Mouse (Mus musculus): ENCODE measurements at regions not wholly inside any gene's neighbourhood (a gene's known extent, or its start where the extent isn't known, plus 50 kb on each side); places are given as distances from the start of the nearest gene placed in this dataset.

DNA sequence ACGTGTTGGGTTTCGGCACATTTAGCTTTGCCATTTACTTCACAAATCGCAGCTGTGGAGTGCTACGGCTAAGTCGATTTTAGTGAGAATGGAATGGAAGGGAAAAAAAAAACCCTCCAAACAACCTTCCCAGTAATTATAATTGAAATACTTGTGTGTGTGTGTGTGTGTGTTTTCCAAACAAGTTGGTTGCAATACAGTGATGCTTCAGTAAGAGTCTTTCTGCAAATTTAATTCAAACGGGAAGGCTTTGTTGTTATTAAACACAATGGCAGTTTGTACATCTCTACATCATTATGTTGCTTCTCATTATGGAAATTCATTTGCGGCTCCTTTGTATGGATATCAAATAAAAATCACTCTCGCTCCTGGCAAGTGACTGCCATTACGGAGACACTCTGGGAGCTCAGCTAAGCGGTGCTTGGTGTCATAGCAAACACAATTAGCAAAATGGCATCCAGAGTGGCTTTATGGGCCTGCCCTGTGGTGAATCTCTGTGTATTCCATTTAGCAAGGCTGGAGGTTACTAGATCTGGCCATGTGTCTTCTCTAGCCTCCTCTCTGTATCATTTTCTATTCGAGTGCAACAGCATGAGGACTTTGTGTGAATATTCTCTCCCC lies 165.4 kb upstream of the Kif2a start:
- no peaks in the 10 kb centered on the region for H3K9me3 ChIP-seq
- no peak overlapping the region for H3K4me2 ChIP-seq
- H3K27ac ChIP-seq, result peak overlapping the region; percentile 76
- no peaks in the 10 kb centered on the region for H3K27me3 ChIP-seq
- H3K36me3 ChIP-seq, result no peaks in the 10 kb centered on the region
- no peak overlapping the region for H3K4me3 ChIP-seq
- no peak overlapping the region for H3K9ac ChIP-seq
- WGBS, result 68% methylated on average over 11 of the region's 11 CpGs
- H3K4me1 ChIP-seq (replicated peaks), result peaks cover 4% of the 10 kb centered on the region; the same call in 1 of the 2 replicates
- peak; percentile 80 for ATAC-seq (ENCODE audit: low FRiP score)

DNA sequence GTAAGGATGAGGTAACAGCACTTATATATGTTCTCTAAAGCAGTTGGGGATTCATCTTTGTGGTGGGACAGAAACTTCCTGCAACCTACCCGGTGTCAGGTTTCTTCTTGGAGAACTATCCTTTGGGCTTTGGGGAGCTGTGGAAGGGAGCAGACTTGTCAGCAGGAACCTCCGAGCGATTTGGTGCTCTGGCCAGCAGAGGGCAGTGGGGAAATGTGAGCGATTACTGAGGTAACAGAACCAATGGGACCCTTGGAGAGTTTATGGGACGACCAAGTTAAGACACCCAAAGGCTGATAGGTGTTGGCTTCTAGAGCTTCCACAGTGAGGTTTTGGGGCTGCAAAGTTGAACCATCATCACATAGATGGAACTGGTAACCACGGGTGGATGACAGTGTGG lies 160.6 kb upstream of the Kif2a start:
- Histone ChIP-seq H3K4me3 (no peak overlapping the region), H3K9ac (no peak overlapping the region), H3K27me3 (0 out of 2 replicates have a peak, but pooled peaks cover 3% of the 10 kb centered on the region), H3K36me3 (no peaks in the 10 kb centered on the region), H3K4me1 (replicated peaks) (peaks cover 1% of the 10 kb centered on the region; the same call in 1 of the 2 replicates), H3K9me3 (no peaks in the 10 kb centered on the region), H3K4me2 (no peak overlapping the region), H3K27ac (no peak overlapping the region)
- ATAC-seq (ENCODE audit: low FRiP score), result no peak
- WGBS, result 22% methylated on average over 6 of the region's 6 CpGs

DNA sequence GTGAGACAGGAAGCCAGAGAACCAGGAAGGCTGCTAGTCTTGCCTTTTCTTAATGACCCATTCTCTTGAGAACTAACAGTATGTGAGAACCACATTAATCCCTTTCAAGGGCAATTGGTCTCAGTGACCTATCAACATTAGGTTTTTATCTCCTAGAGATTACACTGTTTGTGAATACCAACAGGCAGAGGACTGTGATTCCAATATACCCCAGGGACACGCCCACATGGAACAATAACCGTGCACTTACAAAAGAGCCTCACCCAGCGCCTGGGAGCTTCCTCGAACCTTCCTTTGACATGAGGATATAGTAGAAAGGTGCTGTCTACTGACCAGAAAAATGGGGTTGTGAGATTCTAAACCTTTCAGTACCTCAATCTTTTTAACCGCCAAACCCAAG lies 157.6 kb upstream of the Kif2a start:
- Histone ChIP-seq H3K27me3 (0 out of 2 replicates have a peak, but pooled peaks cover 3% of the 10 kb centered on the region), H3K4me2 (no peak overlapping the region), H3K27ac (no peak overlapping the region), H3K9me3 (no peaks in the 10 kb centered on the region), H3K9ac (no peak overlapping the region), H3K4me1 (replicated peaks) (no peaks in the 10 kb centered on the region), H3K4me3 (no peak overlapping the region), H3K36me3 (no peaks in the 10 kb centered on the region)
- no peak for ATAC-seq (ENCODE audit: low FRiP score)
- WGBS, result 73% methylated on average over 5 of the region's 5 CpGs

DNA sequence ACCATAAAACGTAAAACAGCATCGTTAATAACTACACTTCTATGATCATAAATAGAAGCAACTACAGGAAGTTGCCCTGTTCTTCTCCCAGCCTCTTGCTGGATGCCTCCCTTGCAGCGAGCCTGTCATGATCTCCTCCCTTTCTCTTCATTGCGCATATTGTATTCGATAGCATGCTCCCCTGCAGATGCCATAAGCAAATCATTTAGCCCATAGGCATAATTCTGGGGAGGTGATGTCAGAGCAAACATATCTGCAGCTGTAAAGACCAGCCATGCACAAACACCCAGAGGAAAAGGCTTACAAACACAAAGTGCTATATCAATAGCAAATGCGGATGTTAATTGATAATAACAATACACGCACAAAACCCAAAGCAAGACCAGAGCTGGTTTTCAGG lies 155.7 kb upstream of the Kif2a start:
- H3K9me3 ChIP-seq, result no peaks in the 10 kb centered on the region
- H3K9ac ChIP-seq, result no peak overlapping the region
- H3K4me1 ChIP-seq (replicated peaks), result no peaks in the 10 kb centered on the region
- no peak overlapping the region; the same call in 1 of the 2 replicates for H3K27ac ChIP-seq
- no peaks in the 10 kb centered on the region for H3K36me3 ChIP-seq
- 0 out of 2 replicates have a peak, but pooled peaks cover 3% of the 10 kb centered on the region for H3K27me3 ChIP-seq
- no peak for ATAC-seq (ENCODE audit: low FRiP score)
- 78% methylated on average over 7 of the region's 7 CpGs for WGBS
- no peak overlapping the region for H3K4me3 ChIP-seq
- no peak overlapping the region for H3K4me2 ChIP-seq

DNA sequence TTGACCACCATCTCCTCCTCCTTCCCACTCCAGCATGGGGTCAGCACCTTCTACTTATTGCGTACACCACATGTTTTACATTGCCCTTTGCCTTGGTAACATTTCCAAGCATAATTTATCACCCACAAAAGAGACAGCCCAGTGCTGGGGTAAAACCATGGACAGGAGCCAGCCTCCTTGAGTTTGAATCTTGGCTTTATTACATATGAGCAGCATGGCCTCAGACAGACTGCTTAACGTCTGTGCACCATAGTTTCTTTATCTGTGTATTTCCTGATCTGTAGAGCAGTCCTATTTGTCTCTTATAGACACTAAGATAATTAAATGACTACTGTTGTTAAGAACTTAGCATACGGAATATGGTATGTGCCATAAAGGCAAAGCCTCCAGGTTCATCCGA lies 154.0 kb upstream of the Kif2a start:
- no peaks in the 10 kb centered on the region for H3K4me1 ChIP-seq (replicated peaks)
- ATAC-seq (ENCODE audit: low FRiP score), result no peak
- H3K27me3 ChIP-seq, result no peaks in the 10 kb centered on the region
- no peaks in the 10 kb centered on the region for H3K9me3 ChIP-seq
- H3K9ac ChIP-seq, result no peak overlapping the region
- 91% methylated on average over 4 of the region's 4 CpGs for WGBS
- no peaks in the 10 kb centered on the region for H3K36me3 ChIP-seq
- no peak overlapping the region for H3K27ac ChIP-seq
- no peak overlapping the region for H3K4me3 ChIP-seq
- no peak overlapping the region for H3K4me2 ChIP-seq

DNA sequence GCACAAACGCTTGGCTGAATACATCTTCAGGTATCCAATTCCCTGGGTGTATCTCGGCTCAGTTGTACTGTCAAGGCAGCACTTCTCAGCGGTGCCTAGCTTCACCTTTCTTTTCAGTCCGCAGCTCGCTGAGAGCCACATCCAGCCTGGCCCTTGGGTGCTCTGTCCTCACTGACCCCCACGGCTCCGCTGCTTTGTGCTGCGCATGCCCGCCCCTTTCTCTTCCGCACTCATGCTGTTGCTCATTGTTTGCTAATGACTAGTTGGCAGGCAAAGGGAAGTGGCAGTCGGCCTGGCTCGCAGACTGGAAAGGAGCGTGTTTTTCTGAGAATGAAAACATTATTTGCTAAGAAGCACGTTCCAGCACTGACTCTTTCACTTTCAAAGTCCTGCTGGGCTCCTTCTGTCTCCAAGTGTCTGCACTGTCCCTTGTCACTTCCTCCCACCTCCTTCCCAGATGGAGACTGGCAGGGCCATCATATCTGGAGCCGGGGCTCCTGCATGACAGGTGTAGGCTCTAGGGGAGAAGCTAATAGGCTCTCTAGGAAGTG lies 146.7 kb upstream of the Kif2a start:
- Histone ChIP-seq H3K4me1 (replicated peaks) (peaks cover 24% of the 10 kb centered on the region), H3K27me3 (no peaks in the 10 kb centered on the region), H3K9me3 (no peaks in the 10 kb centered on the region), H3K27ac (peak overlapping the region; percentile 87), H3K4me3 (peak overlapping the region; percentile 39), H3K36me3 (no peaks in the 10 kb centered on the region), H3K4me2 (peak overlapping the region; percentile 65), H3K9ac (peak overlapping the region; percentile 70)
- peak; percentile 89 for ATAC-seq (ENCODE audit: low FRiP score)
- 3% methylated on average over 15 of the region's 15 CpGs for WGBS

DNA sequence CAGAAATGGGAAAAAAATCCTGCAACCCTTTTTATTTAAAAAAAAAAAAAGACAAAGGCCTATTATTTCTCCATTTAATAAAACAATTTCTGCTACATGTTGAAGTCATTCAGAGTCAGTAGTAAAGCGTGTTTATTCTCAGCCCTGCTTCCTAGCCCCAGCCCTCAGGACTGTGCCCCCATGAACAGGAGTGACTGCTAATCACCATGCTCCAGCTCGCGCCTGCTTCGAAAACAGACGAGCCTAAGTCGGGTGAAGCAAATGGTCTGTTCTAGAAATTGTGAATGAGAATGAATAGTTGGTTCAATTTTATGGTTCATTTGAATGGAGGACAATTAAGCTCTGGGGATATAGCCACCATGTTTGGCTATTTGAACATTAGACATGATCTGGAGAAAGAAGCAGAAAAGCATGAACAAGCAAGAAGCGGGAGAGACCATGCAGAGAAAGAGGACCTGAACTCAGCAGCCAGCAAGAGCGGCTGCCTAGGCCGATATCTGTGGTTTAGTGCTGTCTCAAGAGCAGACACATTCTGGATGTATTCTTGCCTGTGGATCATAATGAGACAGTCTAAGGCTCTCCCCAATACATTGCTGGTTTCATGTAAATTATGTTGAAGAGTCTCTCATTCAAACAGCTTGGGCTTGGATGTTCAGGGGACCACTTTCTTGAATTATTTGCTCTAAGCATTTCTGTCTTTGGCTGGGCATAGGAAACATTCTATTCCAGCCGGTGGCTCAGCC lies 146.1 kb upstream of the Kif2a start:
- peak overlapping the region; percentile 39 for H3K4me3 ChIP-seq
- peak; percentile 72 for ATAC-seq (ENCODE audit: low FRiP score)
- 36% methylated on average over 10 of the region's 10 CpGs for WGBS

DNA sequence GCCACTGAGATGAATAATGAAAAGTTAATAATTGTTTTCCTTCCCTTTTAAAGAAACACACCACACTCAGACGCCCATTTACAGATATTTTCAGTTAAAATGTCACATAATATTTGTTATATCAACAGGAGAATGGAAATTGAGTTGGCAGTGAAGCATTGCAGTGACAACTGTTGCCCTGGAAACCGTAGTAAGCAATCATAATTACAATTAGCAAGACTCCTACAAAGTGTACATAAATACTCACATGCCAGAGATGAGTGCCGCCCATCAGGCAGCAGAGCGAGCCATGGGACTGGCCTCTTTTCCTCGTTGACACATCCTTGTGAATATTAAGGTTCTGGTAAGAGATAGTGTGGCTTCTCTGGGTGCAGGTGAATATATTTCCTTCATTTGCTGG lies 129.6 kb upstream of the Kif2a start:
- H3K27me3 ChIP-seq, result no peaks in the 10 kb centered on the region
- 0 out of 2 replicates have a peak, but pooled peaks cover 4% of the 10 kb centered on the region for H3K4me1 ChIP-seq (replicated peaks)
- no peaks in the 10 kb centered on the region for H3K36me3 ChIP-seq
- WGBS, result 72% methylated on average over 5 of the region's 5 CpGs
- H3K9ac ChIP-seq, result no peak overlapping the region
- no peak overlapping the region for H3K4me3 ChIP-seq
- no peak overlapping the region for H3K27ac ChIP-seq
- no peak for ATAC-seq (ENCODE audit: low FRiP score)
- H3K9me3 ChIP-seq, result no peaks in the 10 kb centered on the region
- H3K4me2 ChIP-seq, result no peak overlapping the region

More for the DNA sequence above, 146.1 kb upstream of the Kif2a start:
- Histone ChIP-seq H3K27ac (peak overlapping the region; percentile 87), H3K9ac (peak overlapping the region; percentile 70), H3K4me2 (peak overlapping the region; percentile 65), H3K9me3 (no peaks in the 10 kb centered on the region), H3K4me1 (replicated peaks) (peaks cover 24% of the 10 kb centered on the region), H3K27me3 (no peaks in the 10 kb centered on the region), H3K36me3 (no peaks in the 10 kb centered on the region)

DNA sequence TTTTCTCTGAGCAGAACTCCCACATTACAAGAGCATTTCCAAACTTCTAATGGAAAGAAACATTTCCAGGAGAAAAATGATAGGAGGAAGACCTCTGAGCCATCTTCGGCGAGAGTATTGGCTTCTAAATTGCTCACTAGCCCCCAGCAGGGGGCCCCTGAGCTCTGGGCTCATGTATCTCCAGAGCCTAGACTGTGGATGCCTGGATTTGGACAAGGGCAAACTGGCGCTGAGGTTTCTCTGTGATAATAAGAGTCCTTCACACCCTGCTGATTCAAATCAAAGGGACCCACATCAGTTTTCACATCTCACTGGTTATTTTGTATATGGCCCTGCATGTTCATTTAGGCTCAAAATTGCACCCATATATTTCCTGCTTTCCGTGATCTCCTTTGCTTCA lies 119.3 kb upstream of the Kif2a start:
- H3K4me1 ChIP-seq (replicated peaks), result no peaks in the 10 kb centered on the region
- no peak overlapping the region for H3K4me2 ChIP-seq
- no peaks in the 10 kb centered on the region for H3K27me3 ChIP-seq
- 40% methylated on average over 4 of the region's 4 CpGs for WGBS
- H3K9ac ChIP-seq, result no peak overlapping the region
- H3K9me3 ChIP-seq, result no peaks in the 10 kb centered on the region
- no peak for ATAC-seq (ENCODE audit: low FRiP score)
- H3K4me3 ChIP-seq, result no peak overlapping the region
- no peaks in the 10 kb centered on the region for H3K36me3 ChIP-seq
- no peak overlapping the region for H3K27ac ChIP-seq

DNA sequence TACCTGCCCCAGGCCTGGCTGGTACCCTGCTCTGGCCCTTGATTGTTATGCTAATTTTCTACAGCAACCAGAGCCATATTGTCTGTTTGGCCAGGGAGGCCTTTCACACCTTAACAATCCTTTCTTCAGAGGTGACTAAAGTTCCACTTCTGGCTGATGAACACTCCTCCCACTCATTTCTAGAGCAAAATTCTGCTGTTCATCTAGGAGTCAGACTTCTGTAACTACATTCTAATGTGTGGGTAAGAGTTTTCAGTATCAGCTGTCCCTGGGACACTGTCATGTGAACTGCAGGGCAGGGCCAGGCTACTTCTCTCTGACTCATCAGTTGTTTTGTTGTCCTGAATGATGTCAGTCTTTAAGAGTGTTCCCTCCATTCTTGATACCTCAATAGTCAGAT lies 112.2 kb upstream of the Kif2a start:
- Histone ChIP-seq H3K27me3 (no peaks in the 10 kb centered on the region), H3K4me2 (no peak overlapping the region), H3K36me3 (no peaks in the 10 kb centered on the region), H3K9me3 (no peaks in the 10 kb centered on the region), H3K9ac (no peak overlapping the region), H3K4me1 (replicated peaks) (peaks cover 7% of the 10 kb centered on the region; the same call in 1 of the 2 replicates), H3K27ac (no peak overlapping the region), H3K4me3 (no peak overlapping the region)
- ATAC-seq (ENCODE audit: low FRiP score), result no peak

DNA sequence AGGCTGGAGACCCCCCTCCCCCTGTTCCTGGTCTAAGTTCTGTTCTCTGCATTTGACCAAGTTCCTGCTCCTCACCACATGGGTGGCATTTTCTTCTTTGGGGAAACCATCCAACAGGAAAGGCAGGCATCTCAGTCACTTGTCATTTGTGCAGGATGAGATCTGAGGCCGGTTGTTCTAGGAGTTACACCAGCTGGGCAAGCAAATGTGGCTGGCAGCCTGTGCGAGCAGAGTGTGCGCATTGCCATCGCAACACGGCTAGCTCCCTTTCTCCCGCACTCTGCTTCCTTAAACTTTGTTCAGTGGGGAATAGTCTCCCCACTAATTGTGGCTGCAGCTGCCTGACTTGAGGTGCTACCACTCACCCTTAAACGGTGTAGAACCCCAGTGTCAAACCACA lies 104.7 kb upstream of the Kif2a start:
- H3K9me3 ChIP-seq, result no peaks in the 10 kb centered on the region
- H3K36me3 ChIP-seq, result no peaks in the 10 kb centered on the region
- no peak overlapping the region for H3K27ac ChIP-seq
- H3K4me2 ChIP-seq, result no peak overlapping the region
- no peaks in the 10 kb centered on the region for H3K4me1 ChIP-seq (replicated peaks)
- no peak overlapping the region for H3K9ac ChIP-seq
- ATAC-seq (ENCODE audit: low FRiP score), result no peak
- H3K4me3 ChIP-seq, result no peak overlapping the region
- 90% methylated on average over 7 of the region's 7 CpGs for WGBS
- no peaks in the 10 kb centered on the region for H3K27me3 ChIP-seq

DNA sequence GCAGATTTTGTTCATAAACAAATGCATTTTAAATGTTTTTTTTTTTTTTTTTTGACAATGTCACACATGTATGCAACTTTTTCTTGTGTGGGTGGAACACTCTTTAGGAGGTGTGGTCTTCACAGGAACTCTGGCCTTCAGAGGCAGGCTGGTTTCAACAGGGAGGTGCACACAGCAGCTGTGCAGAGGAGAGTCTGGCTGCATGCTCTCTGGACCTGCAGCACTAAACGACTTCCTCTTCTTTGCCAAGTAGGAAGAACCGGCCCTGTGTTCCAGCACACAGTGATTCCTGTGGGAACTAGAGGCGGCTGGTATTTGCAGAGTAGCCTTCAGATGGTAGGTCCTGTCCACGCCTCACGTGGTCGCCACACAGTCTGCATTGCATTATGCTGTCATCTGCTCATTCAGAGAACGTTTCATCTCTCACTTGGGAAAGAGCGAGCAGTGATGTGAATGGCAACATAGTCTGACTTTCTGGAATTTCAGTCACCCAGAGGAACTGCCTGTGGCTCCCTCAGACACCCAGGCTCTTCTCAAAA lies 102.3 kb upstream of the Kif2a start:
- WGBS, result 76% methylated on average over 8 of the region's 8 CpGs
- no peaks in the 10 kb centered on the region for H3K27me3 ChIP-seq

More for the DNA sequence above, 102.3 kb upstream of the Kif2a start:
- no peak overlapping the region for H3K9ac ChIP-seq
- H3K4me1 ChIP-seq (replicated peaks), result no peaks in the 10 kb centered on the region
- no peak overlapping the region for H3K27ac ChIP-seq
- no peaks in the 10 kb centered on the region for H3K9me3 ChIP-seq
- H3K4me3 ChIP-seq, result no peak overlapping the region
- no peaks in the 10 kb centered on the region for H3K36me3 ChIP-seq
- ATAC-seq (ENCODE audit: low FRiP score), result no peak
- H3K4me2 ChIP-seq, result no peak overlapping the region
